Mouse (Mus musculus) embryo, embryonic 10.5 days (tissue): ENCODE data around the gene 2810006K23Rik.
"Not testable (repeated sequence)": the region's sequence is repeated elsewhere in the genome, so short reads cannot be mapped to it uniquely, and the experiment has no call there.

Experiments used
- DNase-seq: peaks from one replicate; pipeline ENCODE4 v3.0.0-alpha.2; 2015; ENCODE audit warnings: low spot score

2810006K23Rik gene

DNA sequence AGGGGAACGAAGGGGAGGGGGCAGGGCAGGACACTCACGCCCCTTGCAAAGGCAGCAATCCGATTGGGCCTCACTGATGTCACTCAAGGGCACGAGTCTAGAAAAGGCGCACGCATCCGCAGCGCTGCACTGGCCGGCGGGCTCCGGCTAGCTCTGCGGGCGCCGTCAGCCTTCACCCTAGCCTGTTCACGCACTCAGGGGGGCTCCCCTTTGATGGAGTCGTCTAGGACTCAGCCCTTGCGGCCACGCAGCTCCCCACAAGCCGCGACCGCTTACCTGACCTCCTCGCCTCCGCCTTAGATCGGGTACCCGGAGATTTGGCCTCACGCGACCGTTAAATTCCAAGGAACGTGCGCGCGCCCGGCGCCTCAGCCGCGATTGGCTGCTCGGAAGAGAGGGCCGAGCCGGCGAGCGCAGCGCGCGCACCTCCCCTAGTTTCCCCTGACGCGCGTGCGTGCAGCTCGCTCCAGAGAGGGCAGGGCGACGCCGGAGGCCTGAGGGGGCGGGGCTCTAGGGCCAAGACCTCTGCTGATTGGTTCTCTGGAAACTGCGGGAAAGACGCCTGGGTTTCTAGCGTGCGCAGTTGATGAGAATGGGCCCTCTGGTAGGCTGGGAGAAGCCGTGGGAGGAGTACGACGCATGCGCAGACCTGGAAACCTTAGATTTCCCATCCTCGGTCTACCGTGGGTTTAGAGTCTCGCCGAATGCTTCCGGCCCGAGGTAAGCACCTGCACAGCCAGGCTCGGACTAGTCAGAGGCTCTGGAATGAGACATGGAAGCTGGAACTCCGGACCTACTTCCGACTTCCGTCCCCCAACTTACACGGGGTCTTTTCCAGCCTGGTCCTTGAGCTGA lies at the start of gene 2810006K23Rik, which contains the start of gene Mphosph9:
TSS of gene 2810006K23Rik (plus strand) at position 580 of the 855 bp plus-strand sequence.
TSS of gene Mphosph9 (minus strand) at position 463 of the 855 bp plus-strand sequence.
- DNase-seq, result peak; percentile 100

DNA sequence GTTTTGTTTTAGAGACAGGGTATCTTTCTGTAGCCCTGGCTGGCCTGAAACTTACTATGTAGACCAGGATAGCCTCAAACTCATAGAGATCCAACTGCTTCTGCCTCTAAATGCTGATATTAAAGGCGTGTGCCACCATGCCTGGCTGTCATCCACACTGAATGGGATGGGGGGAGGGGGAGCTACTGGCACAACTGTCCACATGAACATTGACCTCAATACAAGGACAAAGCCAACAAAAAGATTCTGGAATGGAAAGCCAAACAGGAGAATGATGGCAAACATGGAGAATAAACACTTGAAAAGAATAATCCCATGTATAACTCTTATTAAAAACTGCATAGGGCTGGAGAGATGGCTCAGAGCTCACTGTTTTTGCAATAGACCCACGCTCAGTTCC lies 45.0 kb upstream of the 2810006K23Rik start:
- DNase-seq, result no peak

DNA sequence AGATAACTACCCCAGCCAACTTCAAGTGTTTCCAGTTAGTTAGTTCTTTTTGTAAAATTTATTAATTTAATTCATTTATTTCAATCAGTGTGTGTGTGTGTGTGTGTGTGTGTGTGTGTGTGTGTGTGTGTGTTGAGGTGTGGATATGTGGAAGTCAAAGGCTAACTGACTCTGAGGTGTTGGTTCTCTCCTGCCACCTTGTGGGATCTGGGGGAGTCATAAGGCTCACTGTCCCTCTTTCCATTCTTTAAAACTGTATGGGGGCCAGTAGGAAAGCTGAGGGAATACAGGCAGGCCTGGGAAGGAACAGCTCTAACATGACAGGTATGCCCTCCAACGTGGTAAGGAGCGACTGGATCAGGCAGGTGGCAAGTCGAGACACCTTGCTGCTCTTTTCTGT lies 43.6 kb upstream of the 2810006K23Rik start:
- peak; percentile 31 for DNase-seq

DNA sequence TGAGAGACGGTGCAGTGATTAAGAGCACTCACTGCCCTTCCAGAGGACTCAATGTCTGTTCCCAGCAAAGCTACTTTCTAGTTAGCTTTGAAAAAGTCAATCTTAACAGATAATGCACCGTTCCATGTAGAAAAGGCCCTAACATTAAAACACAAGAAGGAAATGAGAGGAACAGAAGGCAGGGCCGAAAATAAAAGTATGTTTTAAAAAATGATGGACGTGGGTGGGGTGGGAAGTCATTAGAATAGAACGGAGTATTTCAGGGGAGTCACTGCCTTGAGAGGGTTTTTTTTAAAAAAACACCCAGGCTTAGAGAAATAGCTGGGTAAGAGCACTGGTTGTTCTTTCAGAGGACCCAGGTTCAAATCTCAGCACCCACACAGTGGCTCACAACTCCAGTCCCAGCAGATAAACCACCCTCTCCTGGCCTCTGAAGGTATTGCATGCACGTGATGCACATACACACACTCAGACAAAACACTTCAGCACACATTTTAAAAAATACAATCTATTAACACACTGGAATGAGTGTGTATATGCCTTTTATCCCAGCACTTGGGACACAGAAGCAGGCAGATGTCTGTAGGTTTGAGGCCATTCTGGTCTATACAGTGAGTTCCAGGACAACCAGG lies 40.2 kb upstream of the 2810006K23Rik start:
- DNase-seq, result no peak

DNA sequence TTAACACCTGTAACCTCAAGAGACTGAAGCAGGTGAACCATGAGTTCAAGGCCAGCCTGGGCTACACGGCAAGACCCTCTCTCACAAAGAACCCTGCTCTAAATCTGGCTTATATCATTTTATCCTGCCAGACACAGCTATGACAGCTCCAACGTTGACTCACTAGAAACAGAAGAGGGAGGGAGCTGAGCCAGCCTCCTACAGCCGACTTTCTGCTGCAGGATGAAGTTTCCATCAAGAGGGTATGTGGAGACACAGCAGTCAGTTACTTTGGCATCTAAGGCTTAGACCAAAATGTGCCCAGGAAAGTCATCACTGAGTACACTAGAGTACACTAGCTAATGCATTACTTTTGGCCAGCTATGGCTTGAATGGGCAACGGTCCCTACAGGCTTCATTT lies 37.7 kb upstream of the 2810006K23Rik start:
- no peak for DNase-seq

DNA sequence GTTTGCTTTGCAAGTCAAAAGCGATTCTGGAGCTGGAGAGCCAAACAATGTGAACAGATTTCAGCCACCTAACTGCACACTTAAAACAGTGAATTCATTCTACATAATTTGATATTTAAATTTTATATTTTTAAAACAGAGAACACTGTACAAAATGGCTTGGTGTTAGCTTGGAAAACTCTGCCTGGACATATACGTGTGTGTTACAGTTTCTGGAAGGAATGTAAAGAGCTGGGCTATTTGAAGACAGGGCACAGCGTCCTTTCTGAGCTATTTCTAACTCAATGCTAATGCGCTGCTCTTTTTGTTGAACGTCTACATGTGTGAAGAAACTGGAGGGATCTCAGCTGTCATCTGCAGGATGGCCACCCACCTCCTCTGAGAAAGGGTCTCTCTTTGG lies 33.9 kb upstream of the 2810006K23Rik start:
- DNase-seq, result no peak

DNA sequence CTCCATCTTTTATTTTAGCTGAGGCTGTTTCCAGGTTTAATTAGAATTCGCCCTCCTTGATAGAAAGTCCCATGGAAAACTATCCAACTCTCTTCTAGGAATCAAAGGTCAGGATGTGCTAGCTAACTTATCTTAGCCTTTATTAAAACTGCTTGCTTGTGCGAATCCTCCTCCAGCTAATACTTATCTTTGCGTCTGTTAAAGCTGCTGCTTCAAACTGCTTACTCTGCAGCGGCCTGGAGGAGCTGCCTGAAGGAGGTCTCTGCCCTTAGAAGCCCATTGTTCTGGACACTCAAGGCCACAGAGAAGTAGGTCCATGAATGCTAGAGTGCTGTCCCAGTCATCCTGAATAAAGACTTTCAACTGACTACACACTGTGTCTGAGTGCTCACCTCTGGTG lies 31.4 kb upstream of the 2810006K23Rik start:
- no peak for DNase-seq

DNA sequence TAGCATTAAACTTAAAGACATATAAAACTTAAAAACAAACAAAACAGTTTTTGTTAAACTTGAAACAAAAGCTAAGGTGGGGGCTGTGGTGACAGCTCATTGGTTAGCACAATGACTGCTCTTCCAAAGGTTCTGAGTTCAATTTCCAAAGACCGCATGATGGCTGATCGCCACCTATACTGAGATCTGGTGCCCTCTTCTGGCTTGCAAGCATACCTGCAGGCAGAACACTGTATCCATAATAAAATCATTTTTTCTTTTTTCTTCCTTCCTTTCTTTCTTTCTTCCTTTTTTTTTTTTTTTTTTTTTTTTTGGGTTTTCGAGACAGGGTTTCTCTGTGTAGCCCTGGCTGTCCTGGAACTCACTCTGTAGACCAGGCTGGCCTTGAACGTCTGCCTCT lies 28.6 kb upstream of the 2810006K23Rik start:
- DNase-seq, result peak; percentile 49

DNA sequence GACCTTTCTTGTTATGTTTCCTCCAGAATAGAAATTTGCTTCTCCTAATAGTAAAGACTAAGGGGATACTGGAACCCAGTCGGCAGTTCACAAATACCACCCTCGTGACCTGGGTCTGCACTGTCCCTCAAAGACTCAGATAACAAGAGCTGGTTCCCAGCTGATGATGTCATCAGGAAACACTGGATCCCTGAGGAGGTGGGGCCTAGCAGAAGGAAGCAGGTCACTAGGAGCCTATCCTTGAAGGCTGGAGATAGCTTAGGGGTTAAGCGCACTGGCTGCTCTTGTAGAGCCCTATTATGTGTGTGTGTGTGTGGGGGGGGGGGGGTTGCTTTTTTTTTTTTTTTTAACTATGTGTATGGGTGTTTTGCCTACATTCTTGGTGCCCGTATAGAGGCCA lies 27.8 kb upstream of the 2810006K23Rik start:
- no peak for DNase-seq

DNA sequence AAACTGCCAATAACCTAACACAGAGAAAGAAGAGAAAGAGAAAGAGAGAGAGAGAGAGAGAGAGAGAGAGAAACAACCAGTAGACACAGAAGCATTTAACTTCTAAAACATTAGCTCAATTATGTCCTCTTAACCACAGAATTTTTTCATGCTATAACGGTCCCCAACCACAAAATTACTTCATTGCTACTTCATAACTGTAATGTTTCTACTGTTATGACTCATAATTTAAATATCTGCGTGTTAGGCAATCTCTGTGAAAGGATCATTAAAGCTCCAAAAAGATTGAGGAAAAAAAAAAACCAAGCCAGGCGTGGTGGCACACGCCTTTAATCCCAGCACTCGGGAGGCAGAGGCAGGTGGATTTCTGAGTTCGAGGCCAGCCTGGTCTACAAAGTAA lies 25.0 kb upstream of the 2810006K23Rik start:
- not testable (repeated sequence) for DNase-seq

DNA sequence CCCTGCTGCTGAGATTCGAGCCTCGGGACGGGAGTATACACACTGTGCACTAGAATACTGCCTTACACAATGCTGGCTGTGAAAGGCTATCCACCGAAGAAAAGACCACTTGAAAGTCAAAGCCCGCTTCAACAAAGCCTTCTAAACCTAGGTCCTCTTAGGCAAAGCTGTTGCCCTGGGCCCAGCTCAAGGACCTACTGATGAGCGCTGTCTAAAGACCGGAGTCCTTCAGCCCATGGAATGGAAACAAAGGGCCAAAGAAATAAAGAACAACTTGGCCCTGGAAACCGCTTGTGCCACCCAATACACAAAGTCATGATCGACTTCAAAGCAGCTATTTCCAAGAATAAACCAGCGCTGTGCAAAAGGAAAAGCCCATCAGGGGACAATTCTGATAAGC lies 18.7 kb upstream of the 2810006K23Rik start:
- no peak for DNase-seq

DNA sequence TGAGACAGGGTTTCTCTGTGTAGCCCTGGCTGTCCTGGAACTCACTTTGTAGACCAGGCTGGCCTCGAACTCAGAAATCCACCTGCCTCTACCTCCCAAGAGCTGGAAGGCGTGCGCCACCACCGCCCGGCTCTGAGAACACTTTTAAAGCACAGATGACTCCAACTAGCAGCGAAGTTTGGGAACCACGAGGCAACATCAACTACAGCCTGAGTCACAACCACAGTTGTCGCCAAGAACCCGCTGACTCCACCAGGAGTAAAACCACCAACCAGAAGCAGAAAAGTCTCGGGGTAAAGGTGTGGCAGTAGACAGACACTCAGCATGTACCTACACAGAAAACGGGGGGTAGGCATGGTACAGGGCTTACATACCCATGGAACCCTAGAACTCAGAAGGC lies 17.8 kb upstream of the 2810006K23Rik start:
- DNase-seq, result no peak

DNA sequence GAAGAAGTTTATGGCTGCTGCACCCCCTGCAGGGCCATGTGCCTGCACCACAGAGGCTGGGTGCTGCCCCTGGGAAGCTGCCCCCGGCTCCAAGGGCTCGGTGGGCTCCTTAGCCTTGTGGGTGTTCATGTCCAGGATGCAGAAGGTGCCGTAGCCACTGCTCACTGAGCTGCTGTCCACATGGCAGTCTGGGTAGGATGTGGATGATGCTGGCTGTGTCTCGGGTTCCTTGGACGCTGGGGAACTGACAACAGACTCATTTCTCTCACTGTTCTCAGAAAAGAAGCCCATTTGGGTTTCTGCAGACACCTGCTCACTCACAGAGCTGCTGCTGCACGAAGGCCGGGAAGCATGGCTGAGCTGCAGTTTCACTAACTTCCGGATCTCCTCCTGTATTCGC lies 12.4 kb upstream of the 2810006K23Rik start:
- no peak for DNase-seq

DNA sequence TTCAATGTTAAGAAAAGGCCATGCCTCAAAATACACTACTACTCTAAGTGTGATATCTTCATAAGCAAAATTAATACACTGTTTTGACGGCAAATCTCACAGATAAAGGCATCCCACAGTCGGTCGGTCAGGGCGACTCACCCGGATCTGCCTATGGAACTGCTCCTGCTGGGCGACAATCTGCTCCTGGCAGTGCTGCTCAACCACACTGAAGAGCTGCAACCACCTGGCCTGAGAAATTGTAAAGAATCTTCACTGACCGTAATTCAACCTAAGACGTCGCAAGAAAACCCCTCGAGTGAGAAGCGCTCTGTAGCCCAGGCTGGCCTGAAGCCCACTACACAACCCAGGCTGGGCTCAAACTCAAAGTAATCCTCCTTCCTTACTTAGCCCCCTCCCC lies 11.9 kb upstream of the 2810006K23Rik start:
- no peak for DNase-seq

DNA sequence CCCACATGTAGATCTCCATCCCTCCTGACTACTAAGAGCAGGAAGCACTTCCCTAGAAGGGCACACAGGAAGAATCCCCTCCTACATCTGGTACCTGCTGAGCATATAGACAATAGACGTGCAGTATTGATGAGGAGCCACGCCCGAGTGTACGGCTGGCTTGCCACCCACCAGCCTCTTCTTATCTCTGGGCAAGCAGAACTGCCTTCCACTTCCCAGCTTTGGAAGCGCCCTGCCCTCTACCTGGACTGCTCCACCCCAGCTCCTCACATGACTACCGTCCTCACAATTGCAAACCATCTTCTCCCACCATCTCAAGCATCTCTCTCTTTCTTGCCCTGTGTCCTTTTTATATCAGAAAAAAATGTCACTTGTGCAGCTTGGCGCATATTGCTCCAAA lies 10.2 kb upstream of the 2810006K23Rik start:
- DNase-seq, result no peak

DNA sequence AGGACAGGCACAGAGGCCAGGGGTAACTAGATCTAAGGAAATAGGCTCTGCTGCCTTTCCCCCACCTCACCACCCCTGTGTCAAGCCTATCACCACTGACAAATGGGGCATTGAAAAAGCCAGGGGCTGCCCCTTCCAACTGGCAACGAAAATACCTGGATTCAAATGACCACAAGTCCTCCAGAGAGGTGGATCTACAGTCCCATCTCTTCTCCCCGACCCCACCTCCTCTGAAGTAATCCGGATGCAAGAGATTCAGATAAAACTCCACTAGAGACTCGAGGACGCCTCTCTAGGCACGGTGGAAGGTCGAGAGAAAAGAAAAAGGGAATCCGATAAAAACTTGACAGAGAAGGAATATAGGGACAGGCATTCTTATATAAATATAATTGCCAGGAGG lies 1.1 kb upstream of the 2810006K23Rik start:
- no peak for DNase-seq

DNA sequence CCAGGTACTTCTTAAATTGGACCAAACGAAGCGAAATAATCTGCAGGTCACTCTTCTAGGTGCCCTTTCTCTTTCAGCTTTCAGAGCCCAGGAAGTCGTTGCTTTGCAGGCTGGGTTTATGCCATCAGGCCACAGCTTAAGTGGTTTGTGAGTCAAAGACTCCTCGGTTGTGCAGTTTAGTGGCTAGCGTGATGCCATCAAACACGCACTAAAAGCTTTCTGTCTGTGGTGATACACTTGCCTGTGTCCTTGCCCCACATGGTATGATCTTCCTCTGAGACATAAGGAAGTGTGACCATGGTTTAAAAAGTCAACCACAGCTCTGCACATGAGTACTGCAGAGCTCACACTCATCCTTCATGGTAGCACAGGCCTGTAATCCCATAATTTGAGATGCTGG lies 2.2 kb downstream of the 2810006K23Rik start:
- no peak for DNase-seq

DNA sequence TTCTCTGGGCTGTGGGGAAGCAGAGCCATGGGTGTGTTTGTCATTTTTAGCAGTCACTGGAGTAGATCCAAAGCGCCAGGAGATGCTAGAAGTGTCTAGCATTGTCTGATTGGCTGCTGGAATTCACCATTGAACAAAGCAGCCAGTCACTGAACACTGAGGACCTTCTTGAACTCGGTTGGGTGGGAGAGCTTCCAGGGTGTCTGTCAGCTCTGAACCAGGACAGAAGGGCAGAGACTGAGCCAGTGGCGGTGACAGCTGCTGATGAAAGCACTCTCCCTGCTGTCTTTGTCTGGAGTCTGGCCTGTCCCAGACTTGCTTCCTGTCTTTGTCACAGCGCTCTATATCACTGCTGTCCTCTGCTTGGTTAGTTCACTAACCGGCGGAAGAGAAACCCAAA lies 6.5 kb downstream of the 2810006K23Rik start:
- peak; percentile 73 for DNase-seq

DNA sequence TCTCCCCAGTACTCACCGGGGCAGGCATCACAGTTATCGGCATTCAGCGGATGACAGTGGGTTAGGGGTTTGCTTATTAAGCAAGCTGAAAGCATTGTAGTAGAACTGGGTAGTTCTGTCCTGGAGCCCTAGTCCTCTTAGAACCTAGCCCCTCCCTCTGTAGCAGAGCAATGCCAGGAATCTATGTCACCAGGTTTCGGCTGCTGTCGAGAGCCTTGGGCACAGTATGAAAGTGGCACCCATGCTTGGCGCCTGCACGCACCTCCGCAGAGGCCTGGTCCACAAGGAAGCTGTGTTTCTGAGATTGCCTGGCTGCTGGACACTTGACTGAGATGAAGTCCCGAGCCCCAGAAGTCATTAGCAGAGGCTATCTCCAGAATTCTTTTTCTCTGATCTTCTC lies 9.2 kb downstream of the 2810006K23Rik start:
- no peak for DNase-seq

DNA sequence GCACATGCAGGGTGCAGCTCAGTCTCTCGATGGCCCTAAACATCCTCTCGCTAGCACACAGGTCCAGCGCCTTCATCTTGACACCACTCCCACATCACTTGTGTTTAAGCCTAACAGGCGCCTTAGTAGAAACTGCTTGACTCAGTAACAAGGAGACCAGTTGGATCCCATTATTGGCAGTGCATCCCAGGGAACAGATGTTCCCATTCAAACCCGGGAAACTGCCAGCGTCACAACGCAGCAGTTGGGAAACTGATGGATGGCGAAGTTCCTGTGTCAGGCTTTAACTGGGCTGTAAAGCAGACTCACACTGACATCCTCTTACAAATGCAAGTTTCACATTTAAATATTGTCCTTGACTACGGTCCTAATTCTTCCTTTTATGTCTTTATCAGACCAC lies 10.0 kb downstream of the 2810006K23Rik start:
- DNase-seq, result peak; percentile 51

DNA sequence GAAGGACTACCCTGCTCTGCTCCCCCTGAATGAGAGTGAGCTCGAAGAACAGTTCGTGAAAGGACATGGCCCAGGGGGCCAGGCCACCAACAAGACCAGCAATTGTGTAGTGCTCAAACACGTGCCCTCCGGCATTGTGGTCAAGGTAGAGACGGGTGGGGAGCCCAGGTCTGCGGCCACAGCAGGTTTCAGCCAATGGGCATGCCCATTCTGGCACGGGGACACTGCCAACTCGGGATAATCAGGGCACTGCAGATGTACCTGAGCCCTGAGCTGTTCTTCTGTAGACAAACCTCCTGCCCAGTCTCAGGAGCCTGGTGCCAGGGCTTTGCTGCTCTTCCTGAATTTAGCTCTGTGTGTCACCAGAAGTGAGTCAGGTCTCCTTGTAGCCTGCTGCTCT lies 10.9 kb downstream of the 2810006K23Rik start:
- DNase-seq, result no peak

DNA sequence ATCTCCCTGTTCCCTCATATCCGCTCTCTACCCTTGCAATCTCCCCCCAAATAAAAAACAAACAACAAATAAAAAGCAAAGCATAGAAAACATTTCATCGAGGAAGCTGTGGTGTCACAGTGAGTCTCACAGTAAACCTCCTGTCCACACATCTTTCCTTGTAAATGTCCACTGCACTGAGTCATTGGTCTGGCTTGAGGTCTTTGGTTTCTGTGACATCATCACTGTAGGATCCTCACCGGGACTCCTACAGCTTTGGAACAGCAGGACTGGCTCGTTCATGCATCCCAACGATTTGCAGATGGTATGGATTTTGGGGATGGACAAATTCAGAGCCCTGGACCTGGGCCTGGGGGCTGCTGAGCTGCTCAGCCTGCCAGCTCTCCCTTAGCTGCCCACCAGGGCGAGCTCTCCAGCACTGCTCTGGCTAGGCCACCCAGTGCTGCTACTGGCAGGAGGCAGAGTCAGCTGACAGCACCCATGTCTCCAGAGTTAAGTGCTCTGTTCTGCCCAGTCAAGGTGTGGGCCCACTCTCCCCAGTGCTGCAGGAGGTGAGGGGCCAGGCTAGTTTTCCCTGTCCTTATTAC lies 14.0 kb downstream of the 2810006K23Rik start:
- not testable (repeated sequence) for DNase-seq

DNA sequence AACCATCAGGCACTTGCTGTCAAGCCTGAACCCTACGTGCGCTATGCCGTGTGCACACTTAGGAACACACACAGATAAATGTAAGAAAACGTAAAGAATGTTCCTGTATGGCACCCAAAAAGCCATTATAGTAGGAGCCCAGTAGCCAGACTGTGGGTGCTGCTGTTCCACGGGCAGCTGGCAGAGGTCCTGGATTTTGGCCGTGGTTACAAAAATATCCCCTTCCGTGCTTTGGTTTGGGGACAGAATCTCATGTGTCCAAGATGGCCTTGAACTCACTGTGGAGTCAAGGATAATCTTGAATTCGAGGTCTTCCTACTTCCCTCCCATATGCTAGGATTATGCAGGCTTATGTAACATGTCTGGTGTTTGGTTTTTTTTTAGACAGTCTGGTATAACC lies 15.0 kb downstream of the 2810006K23Rik start:
- no peak for DNase-seq
